Mouse (Mus musculus) hindbrain, embryonic 14.5 days (tissue): ENCODE measurements around the gene Rtn4rl1. TPM values are rescaled to one million over a fixed set of nuclear protein-coding genes. Genes with fewer than 3 reads are reported as not detected.

Experiments used
- ATAC-seq: fragments of 200-750 bp; cut with Nextera tagmentation; 2 replicates; pipeline ENCODE4 v1.8.0; 2017; ENCODE audit warnings: moderate number of reproducible peaks, mild to moderate bottlenecking, moderate TSS enrichment, moderate library complexity; ENCODE audit not compliant: low FRiP score
- DNase-seq: peaks from one replicate; pipeline ENCODE4 v3.0.0-alpha.2; 2015; ENCODE audit warnings: low spot score
- H3K27ac ChIP-seq: fragments of 300-500 bp; sonication (generic); 2 replicates; pipeline ENCODE4 v1.5.1; 2014; ENCODE audit warnings: mild to moderate bottlenecking, moderate library complexity
- H3K27me3 ChIP-seq: fragments of 300-500 bp; sonication (generic); 2 replicates; pipeline ENCODE4 v1.6.1; 2014; ENCODE audit warnings: mild to moderate bottlenecking, low read length, mixed read lengths; ENCODE audit not compliant: control insufficient read depth, insufficient read depth
- H3K36me3 ChIP-seq: fragments of 300-500 bp; sonication (generic); replicated peaks from 2 replicates; pipeline ENCODE4 v1.6.1; 2014; ENCODE audit not compliant: control insufficient read depth, insufficient read depth
- H3K4me1 ChIP-seq: fragments of 300-500 bp; sonication (generic); replicated peaks from 2 replicates; pipeline ENCODE4 v1.6.1; 2014; ENCODE audit warnings: antibody characterized with exemption, low read length, mixed read lengths; ENCODE audit not compliant: control insufficient read depth, insufficient read depth
- H3K4me2 ChIP-seq: fragments of 300-500 bp; sonication (generic); replicated peaks from 2 replicates; pipeline ENCODE4 v1.6.1; 2014; ENCODE audit warnings: mild to moderate bottlenecking, moderate library complexity
- H3K4me3 ChIP-seq: fragments of 300-500 bp; sonication (generic); replicated peaks from 2 replicates; pipeline ENCODE4 v1.5.1; 2014; ENCODE audit warnings: mild to moderate bottlenecking, low read length
- H3K9ac ChIP-seq: fragments of 300-500 bp; sonication (generic); 2 replicates; pipeline ENCODE4 v1.6.1; 2014
- H3K9me3 ChIP-seq: fragments of 300-500 bp; sonication (generic); 2 replicates; pipeline ENCODE4 v1.6.1; 2016; ENCODE audit warnings: low read length; ENCODE audit not compliant: control insufficient read depth
- WGBS: fragments of 180-500 bp; shearing (Covaris S2); extraction: QIAGEN DNeasy Blood & Tissue Kit; methylation state at CpG from one replicate; pipeline ENCODE4 v1.1.7; 2014; 5-methylcytosine and 5-hydroxymethylcytosine counted together
- polyA plus RNA-seq: library from polyadenylated mRNA; unstranded; fragments of >200 nt; fragmentation: Nextera tagmentation; extraction: Ambion mirVana; gene quantifications from 2 replicates; pipeline ENCODE4 v1.2.1, GENCODE M21; 2014

Rtn4rl1 gene
- polyA plus RNA-seq, 1 experiment from 2014 or later, result 8.5 TPM

GRCm38 (mm10) chr11:75249588-75249987 is 56.0 kb downstream of the Rtn4rl1 start:
- H3K36me3 ChIP-seq, result no peaks in the 10 kb centered on the region
- DNase-seq (no peak), ATAC-seq (no peak)
- no peaks in the 10 kb centered on the region for H3K27me3 ChIP-seq
- H3K4me3 ChIP-seq, result no peak overlapping the region
- 77% methylated on average over 9 of the region's 9 CpGs for WGBS
- no peak overlapping the region for H3K4me2 ChIP-seq
- H3K9me3 ChIP-seq, result no peaks in the 10 kb centered on the region
- H3K9ac ChIP-seq, result no peak overlapping the region
- H3K27ac ChIP-seq, result no peak overlapping the region; the same call in 1 of the 2 replicates
- peaks cover 21% of the 10 kb centered on the region for H3K4me1 ChIP-seq

DNA sequence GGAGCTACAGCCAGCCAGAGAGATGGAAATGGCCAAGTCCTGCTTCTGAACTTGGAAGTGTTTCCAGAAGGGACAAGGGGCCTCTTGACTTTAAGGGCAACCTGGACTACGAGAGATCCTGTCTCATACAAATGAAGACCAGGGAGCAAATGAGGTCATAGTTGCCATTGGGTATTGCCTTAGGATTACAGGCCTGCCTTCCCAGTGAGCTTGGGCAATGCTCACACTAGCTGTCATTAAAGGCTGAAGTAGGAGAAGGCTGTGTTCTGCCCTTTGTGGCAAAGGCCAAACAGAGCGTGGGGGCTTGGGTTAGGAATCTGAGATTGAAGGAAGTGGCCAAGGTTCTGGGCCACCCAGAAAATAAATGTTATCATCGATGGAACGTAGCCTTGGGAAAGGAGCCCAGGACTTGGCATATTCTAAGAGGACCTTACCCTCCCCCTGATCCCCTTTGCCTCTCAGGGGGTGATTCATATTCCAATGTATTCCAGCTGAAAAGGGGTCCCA is 57.5 kb downstream of the Rtn4rl1 start:
- ATAC-seq, result no peak
- WGBS, result 80% methylated on average over 4 of the region's 4 CpGs
- no peak overlapping the region for H3K27ac ChIP-seq

DNA sequence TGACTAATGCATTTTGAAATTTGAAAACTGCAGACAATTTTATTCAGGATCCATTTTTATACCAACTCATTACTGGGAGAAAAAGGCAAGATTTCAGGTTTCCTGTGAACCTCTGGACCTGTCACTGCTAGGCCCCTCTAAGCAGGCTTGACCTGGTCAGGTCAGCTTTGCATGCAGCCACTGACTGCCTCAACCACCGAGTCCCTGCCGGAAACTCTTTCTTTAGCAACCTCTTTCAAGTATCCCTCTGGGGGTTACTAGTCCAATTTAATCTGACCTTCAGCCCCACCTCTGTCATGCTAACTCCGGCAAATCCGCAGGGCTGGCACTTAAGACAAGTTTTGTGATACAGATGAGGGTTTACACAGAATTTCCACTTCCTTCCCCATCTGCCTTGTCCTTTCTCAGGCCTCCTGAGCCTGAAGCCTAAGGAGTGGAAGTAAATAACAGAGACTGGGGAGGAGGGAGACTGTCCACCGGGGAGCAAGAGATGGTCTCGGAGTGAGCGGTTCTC is 58.0 kb downstream of the Rtn4rl1 start:
- Histone ChIP-seq H3K9me3 (no peaks in the 10 kb centered on the region), H3K27me3 (no peaks in the 10 kb centered on the region), H3K4me1 (peaks cover 12% of the 10 kb centered on the region), H3K36me3 (no peaks in the 10 kb centered on the region), H3K9ac (no peak overlapping the region), H3K4me2 (no peak overlapping the region), H3K4me3 (no peak overlapping the region), H3K27ac (no peak overlapping the region)
- ATAC-seq, result no peak
- no peak for DNase-seq
- 55% methylated on average over 7 of the region's 7 CpGs for WGBS

More for the DNA sequence above, 57.5 kb downstream of the Rtn4rl1 start:
- Histone ChIP-seq H3K27me3 (no peaks in the 10 kb centered on the region), H3K4me1 (peaks cover 12% of the 10 kb centered on the region), H3K4me3 (no peak overlapping the region), H3K36me3 (no peaks in the 10 kb centered on the region), H3K9ac (no peak overlapping the region), H3K9me3 (no peaks in the 10 kb centered on the region), H3K4me2 (no peak overlapping the region)
- no peak for DNase-seq

- no peak for ATAC-seq
- 71% methylated on average over 13 of the region's 13 CpGs for WGBS
- no peaks in the 10 kb centered on the region for H3K36me3 ChIP-seq
Measured at GRCm38 (mm10) chr11:75254252-75254912, 60.8 kb downstream of the Rtn4rl1 start.

GRCm38 (mm10) chr11:75255330-75255729 is 61.7 kb downstream of the Rtn4rl1 start:
- H3K27me3 ChIP-seq, result no peaks in the 10 kb centered on the region
- ATAC-seq (no peak), DNase-seq (no peak)
- no peak overlapping the region for H3K4me3 ChIP-seq
- H3K9ac ChIP-seq, result no peak overlapping the region
- H3K36me3 ChIP-seq, result no peaks in the 10 kb centered on the region
- H3K4me2 ChIP-seq, result no peak overlapping the region
- WGBS, result 83% methylated on average over 5 of the region's 5 CpGs
- H3K4me1 ChIP-seq, result no peaks in the 10 kb centered on the region
- no peak overlapping the region for H3K27ac ChIP-seq
- H3K9me3 ChIP-seq, result no peaks in the 10 kb centered on the region

More at GRCm38 (mm10) chr11:75254252-75254912, 60.8 kb downstream of the Rtn4rl1 start:
- Histone ChIP-seq H3K4me2 (no peak overlapping the region), H3K27ac (no peak overlapping the region), H3K4me1 (peaks cover 3% of the 10 kb centered on the region), H3K9me3 (no peaks in the 10 kb centered on the region), H3K27me3 (no peaks in the 10 kb centered on the region), H3K4me3 (no peak overlapping the region), H3K9ac (no peak overlapping the region)
- no peak for DNase-seq

DNA sequence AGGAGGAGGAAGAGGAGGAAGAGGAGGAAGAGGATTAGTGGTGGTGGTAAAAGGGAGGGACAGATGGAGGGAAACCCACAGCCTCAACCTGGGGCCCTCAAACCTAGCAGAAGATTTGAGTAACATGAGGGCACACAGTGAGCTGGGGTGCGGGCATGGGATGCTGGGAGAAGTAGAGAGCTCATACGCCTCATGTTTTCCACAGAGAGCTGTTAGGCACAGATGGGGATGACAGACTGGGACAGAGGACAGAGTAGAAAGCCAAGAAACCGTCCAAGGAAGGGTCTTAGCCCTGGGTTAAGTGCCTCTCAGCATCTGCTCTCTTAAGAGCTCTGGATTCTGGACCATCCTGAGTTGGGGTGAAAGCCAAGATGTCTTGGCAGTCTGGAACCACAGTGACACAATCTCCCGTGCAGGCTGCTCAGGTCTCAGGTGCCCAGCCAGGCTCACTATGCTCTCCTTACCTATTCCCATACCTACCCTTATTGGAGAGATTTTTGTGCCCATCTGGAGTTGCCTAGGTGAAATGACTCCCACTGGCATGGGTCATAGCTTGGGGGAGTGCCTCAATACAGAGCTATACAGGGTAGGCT is 63.6 kb downstream of the Rtn4rl1 start:
- ATAC-seq (no peak), DNase-seq (no peak)
- H3K4me3 ChIP-seq, result no peak overlapping the region
- H3K27me3 ChIP-seq, result no peaks in the 10 kb centered on the region
- H3K27ac ChIP-seq, result no peak overlapping the region
- H3K9ac ChIP-seq, result no peak overlapping the region
- H3K4me1 ChIP-seq, result peaks cover 13% of the 10 kb centered on the region
- no peaks in the 10 kb centered on the region for H3K9me3 ChIP-seq
- no peaks in the 10 kb centered on the region for H3K36me3 ChIP-seq
- 76% methylated on average over 4 of the region's 4 CpGs for WGBS
- H3K4me2 ChIP-seq, result no peak overlapping the region

- DNase-seq, result no peak
Measured at GRCm38 (mm10) chr11:75259416-75259815, 65.8 kb downstream of the Rtn4rl1 start.

DNA sequence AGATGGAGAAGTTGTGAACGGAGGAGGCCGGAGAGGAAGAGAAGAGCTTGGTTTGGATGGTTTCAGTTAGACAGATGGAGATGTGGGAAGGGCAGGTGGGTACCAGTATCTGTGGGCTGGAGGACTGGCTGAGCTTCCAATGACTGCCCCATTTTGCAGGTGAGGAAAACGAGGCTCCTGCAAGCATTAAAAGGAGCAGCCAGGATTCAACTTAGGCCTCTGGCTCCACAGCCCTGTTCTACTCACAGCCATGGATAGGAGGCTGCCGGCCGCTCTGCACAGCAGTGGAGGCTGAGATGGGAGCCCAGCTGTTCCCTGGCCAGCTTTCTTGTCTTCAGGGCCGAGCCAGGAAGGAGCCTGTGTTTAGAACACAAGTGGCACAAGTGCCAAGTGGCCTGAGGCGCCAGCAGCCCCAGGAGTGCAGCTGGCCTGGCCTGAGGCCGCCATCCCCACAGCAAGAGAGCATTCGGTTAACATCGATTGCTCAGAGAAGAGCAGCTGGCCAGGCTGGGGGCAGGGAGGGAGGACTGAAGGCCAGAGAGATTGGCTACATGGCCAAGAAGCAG is 66.5 kb downstream of the Rtn4rl1 start:
- peaks cover 35% of the 10 kb centered on the region for H3K4me1 ChIP-seq
- DNase-seq (no peak), ATAC-seq (no peak)
- H3K36me3 ChIP-seq, result no peaks in the 10 kb centered on the region
- 0 out of 2 replicates have a peak overlapping the region, but pooled peaks have one; percentile 52 for H3K27ac ChIP-seq
- no peak overlapping the region for H3K9ac ChIP-seq
- 60% methylated on average over 10 of the region's 10 CpGs for WGBS
- H3K4me2 ChIP-seq, result no peak overlapping the region
- no peaks in the 10 kb centered on the region for H3K9me3 ChIP-seq
- H3K27me3 ChIP-seq, result no peaks in the 10 kb centered on the region
- no peak overlapping the region for H3K4me3 ChIP-seq

More at GRCm38 (mm10) chr11:75259416-75259815, 65.8 kb downstream of the Rtn4rl1 start:
- Histone ChIP-seq H3K9me3 (no peaks in the 10 kb centered on the region), H3K27me3 (no peaks in the 10 kb centered on the region), H3K36me3 (no peaks in the 10 kb centered on the region), H3K9ac (no peak overlapping the region), H3K4me2 (no peak overlapping the region), H3K4me1 (peaks cover 35% of the 10 kb centered on the region), H3K27ac (no peak overlapping the region), H3K4me3 (no peak overlapping the region)
- ATAC-seq, result no peak
- 72% methylated on average over 6 of the region's 6 CpGs for WGBS

DNA sequence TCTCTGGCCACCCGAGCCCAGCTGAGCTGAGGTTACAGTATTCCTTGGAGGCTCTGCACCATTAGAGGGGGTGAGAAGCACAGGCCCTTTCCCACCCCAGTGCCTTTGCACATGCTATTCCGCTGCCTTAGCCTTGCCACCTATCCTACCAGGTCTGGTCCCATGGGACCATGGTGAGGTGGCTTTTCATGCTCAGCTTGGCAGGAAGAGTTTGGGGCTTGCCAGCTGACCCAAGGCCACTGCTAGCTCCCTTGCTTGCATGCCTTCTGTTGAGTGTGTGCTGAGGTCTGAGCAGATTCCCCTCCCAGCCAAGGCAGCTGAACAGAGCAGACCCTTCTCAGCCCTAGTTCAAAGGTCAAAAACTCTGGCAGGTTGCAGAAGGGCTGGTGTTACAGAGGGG is 67.4 kb downstream of the Rtn4rl1 start:
- Histone ChIP-seq H3K27me3 (no peaks in the 10 kb centered on the region), H3K9ac (no peak overlapping the region), H3K36me3 (no peaks in the 10 kb centered on the region), H3K27ac (no peak overlapping the region), H3K4me3 (no peak overlapping the region), H3K9me3 (no peaks in the 10 kb centered on the region), H3K4me2 (no peak overlapping the region), H3K4me1 (peaks cover 35% of the 10 kb centered on the region)
- ATAC-seq (no peak), DNase-seq (no peak)
- WGBS, result 88% methylated on average over 2 of the region's 2 CpGs
